Mouse (Mus musculus): ENCODE data around the gene Sema3d.

DNA sequence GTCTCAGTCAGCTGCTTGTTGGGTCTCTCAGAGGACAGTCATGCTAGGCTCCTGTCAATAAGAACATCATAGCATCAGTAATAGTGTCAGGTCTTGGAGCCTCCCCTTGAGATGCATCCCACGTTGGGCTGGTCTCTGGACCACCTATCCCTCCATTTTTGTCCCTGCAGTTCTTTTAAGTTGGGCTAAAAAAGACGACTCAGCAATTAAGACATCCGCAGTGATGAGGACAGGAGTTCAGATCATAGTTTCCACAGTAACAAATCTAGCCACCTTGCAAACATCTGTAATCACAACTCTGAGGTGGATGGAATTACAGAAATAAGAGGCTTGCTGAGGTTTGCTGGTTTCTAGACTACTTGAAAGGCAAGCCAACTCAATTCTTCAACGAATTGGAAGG lies 67.9 kb downstream of the Sema3d start:
- TF ChIP-seq POLR2A (IDR thresholded peaks at IDR 0.05; ENCODE audit: low read depth, low read length): no peak
- TF ChIP-seq CTCF (conservative IDR thresholded peaks at IDR 0.05; ENCODE audit: insufficient read depth, insufficient read length, low read depth, low read length): no peak

Data from kidney, adult 2 months (tissue).